Mouse (Mus musculus): ENCODE data around the gene Grb2. TPM values are rescaled to one million over a fixed set of nuclear protein-coding genes. Genes with fewer than 3 reads are reported as not detected.

The Grb2 gene
- polyA plus RNA-seq, 1 experiment from 2014 or later: 87.8 TPM

- H3K4me3 ChIP-seq: peak overlapping the region; percentile 100
- H3K27ac ChIP-seq: peak overlapping the region; percentile 94
- no peaks in the 10 kb centered on the region for H3K9me3 ChIP-seq (replicated peaks)
- H3K36me3 ChIP-seq: no peaks in the 10 kb centered on the region
- H3K27me3 ChIP-seq (ENCODE audit: low read depth, poor library complexity, severe bottlenecking): no peaks in the 10 kb centered on the region
- 1% methylated on average over 23 of the region's 23 CpGs for WGBS
- peaks cover 28% of the 10 kb centered on the region for H3K4me1 ChIP-seq
- DNase-seq (ENCODE audit: low spot score): peak; percentile 52
These were observed 795 bp upstream of the Grb2 start for GRCm38 (mm10) chr11:115708956-115709828.

- Histone ChIP-seq H3K9me3 (replicated peaks) (no peaks in the 10 kb centered on the region), H3K36me3 (no peaks in the 10 kb centered on the region), H3K27ac (peak overlapping the region; percentile 94), H3K4me1 (peaks cover 28% of the 10 kb centered on the region), H3K4me3 (peak overlapping the region; percentile 100), H3K27me3 (ENCODE audit: low read depth, poor library complexity, severe bottlenecking) (no peaks in the 10 kb centered on the region)
- WGBS: under 1% methylated on average over 44 of the region's 44 CpGs
- peak; percentile 68 for DNase-seq (ENCODE audit: low spot score)
These were observed 836 bp downstream of the Grb2 start for GRCm38 (mm10) chr11:115707313-115708208.

DNA sequence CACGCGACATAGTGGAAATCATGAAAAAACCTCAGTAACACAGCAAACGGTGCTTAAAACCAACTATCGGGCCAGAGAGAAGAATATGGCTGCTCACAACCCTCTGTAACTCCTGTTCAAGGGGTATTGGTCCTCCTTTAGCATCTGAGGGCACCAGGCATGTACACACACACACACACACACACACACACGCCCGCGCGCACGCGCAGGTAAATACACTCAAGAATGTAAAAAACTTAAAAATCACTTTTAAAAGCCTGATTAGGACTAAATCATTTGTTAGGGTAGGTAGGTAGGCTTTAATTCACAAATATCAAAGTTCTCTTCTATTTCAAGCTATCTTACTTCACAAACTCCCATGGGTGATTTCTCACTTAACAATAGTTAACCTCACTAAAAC, 1.8 kb downstream of the Grb2 start:
- Histone ChIP-seq H3K4me3 (peak overlapping the region; percentile 100; the same call in 1 of the 2 replicates), H3K27ac (no peak overlapping the region), H3K9me3 (replicated peaks) (no peaks in the 10 kb centered on the region), H3K27me3 (ENCODE audit: low read depth, poor library complexity, severe bottlenecking) (no peaks in the 10 kb centered on the region), H3K4me1 (peaks cover 28% of the 10 kb centered on the region), H3K36me3 (no peaks in the 10 kb centered on the region)
- no peak for DNase-seq (ENCODE audit: low spot score)
- 93% methylated on average over 10 of the region's 10 CpGs for WGBS

DNA sequence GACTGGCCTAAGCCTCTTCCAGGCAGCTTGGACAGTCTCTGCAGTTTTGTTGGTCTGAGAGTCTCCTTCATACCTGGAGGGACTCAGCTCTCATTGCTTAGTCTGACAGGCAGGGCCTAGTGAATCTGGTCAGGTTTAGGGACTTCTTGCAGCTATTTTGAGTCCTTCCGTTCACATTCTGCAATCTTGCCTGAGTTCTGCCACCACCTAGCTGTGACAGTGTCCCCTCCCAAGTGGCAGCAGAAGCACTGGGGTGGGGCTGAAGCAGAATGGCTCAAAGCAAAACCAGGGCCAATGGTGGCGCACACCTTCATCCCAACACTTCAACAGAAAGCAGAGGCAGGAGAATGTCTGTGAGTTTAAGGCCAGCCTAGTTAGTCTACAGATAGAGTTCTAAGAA, 2.8 kb downstream of the Grb2 start:
- H3K9me3 ChIP-seq (replicated peaks): no peaks in the 10 kb centered on the region
- 88% methylated on average over 2 of the region's 2 CpGs for WGBS
- H3K4me1 ChIP-seq: peaks cover 30% of the 10 kb centered on the region
- DNase-seq (ENCODE audit: low spot score): no peak
- H3K27me3 ChIP-seq (ENCODE audit: low read depth, poor library complexity, severe bottlenecking): no peaks in the 10 kb centered on the region
- H3K36me3 ChIP-seq: no peaks in the 10 kb centered on the region
- no peak overlapping the region for H3K4me3 ChIP-seq
- no peak overlapping the region for H3K27ac ChIP-seq

DNA sequence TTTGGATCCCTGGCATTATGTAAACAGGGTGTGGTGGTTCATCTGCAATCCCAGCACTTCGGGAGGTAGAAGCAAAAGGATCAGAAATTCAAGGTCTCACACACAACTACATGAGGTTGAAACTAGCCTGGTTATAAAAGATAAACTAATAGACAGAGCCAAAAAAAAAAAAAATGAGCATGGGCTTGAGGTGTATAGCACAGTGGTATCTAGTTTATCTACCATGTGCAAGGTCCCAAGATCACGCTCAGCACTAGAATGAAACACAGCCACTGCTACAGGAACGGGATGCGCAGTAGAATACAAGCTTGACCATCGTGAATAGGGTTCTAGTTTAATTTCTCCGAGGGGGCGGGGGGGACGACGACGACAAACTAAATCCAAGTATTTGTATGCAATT, 3.7 kb downstream of the Grb2 start:
- DNase-seq (ENCODE audit: low spot score): no peak
- no peaks in the 10 kb centered on the region for H3K9me3 ChIP-seq (replicated peaks)
- H3K27ac ChIP-seq: no peak overlapping the region
- H3K4me3 ChIP-seq: no peak overlapping the region
- WGBS: 94% methylated on average over 10 of the region's 10 CpGs
- H3K36me3 ChIP-seq: no peaks in the 10 kb centered on the region
- no peaks in the 10 kb centered on the region for H3K27me3 ChIP-seq (ENCODE audit: low read depth, poor library complexity, severe bottlenecking)
- peaks cover 36% of the 10 kb centered on the region for H3K4me1 ChIP-seq

DNA sequence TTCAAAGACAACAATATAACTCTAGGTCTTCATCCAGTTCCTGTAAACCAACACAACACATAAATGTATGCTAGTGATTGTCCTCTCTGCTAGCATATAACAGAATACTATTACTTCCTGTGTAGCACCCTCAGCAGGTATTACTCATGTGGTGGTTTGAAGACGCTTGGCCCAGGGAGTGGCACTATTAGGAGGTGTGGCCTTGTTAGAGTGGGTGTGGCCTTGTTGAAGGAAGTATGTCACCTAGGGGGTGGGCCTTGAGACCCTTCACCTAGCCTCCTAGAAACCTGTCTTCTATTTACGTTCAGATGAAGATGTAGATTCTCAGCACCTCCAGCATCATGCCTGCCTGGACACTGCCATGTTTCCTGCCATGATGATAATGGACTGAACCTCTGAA, 4.9 kb downstream of the Grb2 start:
- H3K36me3 ChIP-seq: peaks cover under 1% of the 10 kb centered on the region; the same call in 1 of the 2 replicates
- no peaks in the 10 kb centered on the region for H3K9me3 ChIP-seq (replicated peaks)
- H3K27ac ChIP-seq: no peak overlapping the region
- H3K4me3 ChIP-seq: no peak overlapping the region
- H3K27me3 ChIP-seq (ENCODE audit: low read depth, poor library complexity, severe bottlenecking): no peaks in the 10 kb centered on the region
- peaks cover 35% of the 10 kb centered on the region for H3K4me1 ChIP-seq
- no peak for DNase-seq (ENCODE audit: low spot score)
- WGBS: 90% methylated on average over 2 of the region's 2 CpGs

DNA sequence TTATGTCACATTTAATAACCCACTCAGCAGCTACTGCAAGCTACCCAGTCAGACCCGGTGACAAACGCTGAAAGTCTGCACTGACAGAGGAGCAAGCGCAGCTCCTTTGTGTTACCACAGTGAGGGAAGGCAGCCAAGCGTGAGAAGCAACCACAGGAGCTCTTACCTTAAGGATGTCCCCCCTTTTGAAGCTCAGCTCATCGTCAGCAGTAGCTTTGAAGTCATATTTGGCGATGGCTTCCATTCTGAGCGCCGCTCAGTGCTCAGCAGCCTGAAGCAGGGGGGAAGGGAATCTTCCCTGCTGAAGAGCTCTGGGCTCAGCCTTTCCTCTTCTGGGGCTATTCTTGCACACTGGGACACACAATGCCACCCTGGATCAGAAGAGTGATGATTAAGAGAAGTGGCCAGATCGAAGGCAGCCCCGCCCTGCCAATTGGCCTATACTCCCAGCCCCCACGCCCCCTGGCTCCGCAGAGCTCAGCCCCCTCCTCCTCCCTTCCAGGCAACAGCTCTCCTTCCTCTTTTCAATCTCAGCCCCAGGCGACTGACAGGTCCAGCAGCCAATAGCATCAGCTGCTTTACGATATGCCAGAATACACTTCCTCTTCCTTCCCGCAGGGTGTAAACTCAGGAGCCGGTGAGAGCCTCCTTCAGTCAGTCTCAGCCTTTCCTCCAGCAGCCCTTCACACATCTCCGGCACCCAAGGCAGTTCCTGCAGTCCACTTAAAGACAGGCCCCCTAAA, 9.2 kb downstream of the Grb2 start:
- Histone ChIP-seq H3K27ac (peak overlapping the region; percentile 42; the same call in 1 of the 2 replicates), H3K36me3 (peaks cover 25% of the 10 kb centered on the region), H3K27me3 (ENCODE audit: low read depth, poor library complexity, severe bottlenecking) (no peaks in the 10 kb centered on the region), H3K4me3 (peak overlapping the region; percentile 57), H3K4me1 (peaks cover 20% of the 10 kb centered on the region), H3K9me3 (replicated peaks) (no peaks in the 10 kb centered on the region)
- WGBS: 15% methylated on average over 17 of the region's 17 CpGs
- DNase-seq (ENCODE audit: low spot score): peak; percentile 72

DNA sequence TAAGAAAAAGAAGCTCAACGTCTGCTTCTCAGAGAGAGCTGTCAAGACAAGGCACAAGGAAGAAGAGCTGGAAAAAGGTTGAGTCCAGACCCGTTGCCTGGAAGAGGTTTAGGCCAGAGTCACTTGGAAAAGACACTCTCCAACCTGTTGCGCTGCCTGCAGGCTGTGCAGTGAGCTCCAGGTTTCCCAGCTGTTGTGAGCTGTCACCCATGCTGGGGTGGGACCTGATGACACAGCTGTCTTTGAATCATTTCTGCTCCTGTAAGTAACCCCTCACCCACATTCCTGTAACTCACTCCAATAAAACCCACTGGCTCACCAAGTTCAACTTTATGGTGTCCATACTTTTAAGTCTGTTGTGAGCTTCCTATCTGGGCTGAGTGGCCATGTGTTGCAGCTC, 10.7 kb downstream of the Grb2 start:
- no peaks in the 10 kb centered on the region for H3K9me3 ChIP-seq (replicated peaks)
- H3K27me3 ChIP-seq (ENCODE audit: low read depth, poor library complexity, severe bottlenecking): no peaks in the 10 kb centered on the region
- WGBS: 89% methylated on average over 3 of the region's 3 CpGs
- no peak for DNase-seq (ENCODE audit: low spot score)
- no peak overlapping the region for H3K4me3 ChIP-seq
- peaks cover 25% of the 10 kb centered on the region for H3K36me3 ChIP-seq
- peaks cover 23% of the 10 kb centered on the region for H3K4me1 ChIP-seq
- H3K27ac ChIP-seq: no peak overlapping the region

DNA sequence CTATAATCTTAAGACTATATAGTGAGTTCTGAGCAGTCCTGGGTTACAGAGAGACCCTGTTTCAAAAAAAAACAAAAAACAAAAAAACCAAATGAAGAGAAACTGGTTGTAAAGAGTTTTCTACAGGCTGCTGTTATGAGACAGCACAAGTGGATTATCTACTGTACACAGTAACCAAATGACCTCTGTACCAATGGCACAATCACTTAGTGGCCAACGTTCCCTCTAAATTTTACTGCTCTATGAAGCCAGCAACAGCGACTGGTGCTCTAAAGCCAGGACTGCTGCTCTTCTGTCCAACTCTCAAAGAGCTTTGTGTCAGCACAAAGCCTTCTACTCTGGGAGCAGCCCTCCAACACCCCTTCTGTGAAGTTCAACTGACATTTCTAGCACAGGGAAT, 11.3 kb downstream of the Grb2 start:
- no peak for DNase-seq (ENCODE audit: low spot score)
- Histone ChIP-seq H3K4me3 (no peak overlapping the region), H3K4me1 (peaks cover 24% of the 10 kb centered on the region), H3K9me3 (replicated peaks) (no peaks in the 10 kb centered on the region), H3K27ac (no peak overlapping the region), H3K36me3 (peaks cover 25% of the 10 kb centered on the region), H3K27me3 (ENCODE audit: low read depth, poor library complexity, severe bottlenecking) (no peaks in the 10 kb centered on the region)
- 94% methylated on average over 2 of the region's 2 CpGs for WGBS

- peaks cover 26% of the 10 kb centered on the region for H3K36me3 ChIP-seq
- no peaks in the 10 kb centered on the region for H3K9me3 ChIP-seq (replicated peaks)
- H3K27ac ChIP-seq: no peak overlapping the region
- H3K4me3 ChIP-seq: no peak overlapping the region
- peaks cover 24% of the 10 kb centered on the region for H3K4me1 ChIP-seq
- H3K27me3 ChIP-seq (ENCODE audit: low read depth, poor library complexity, severe bottlenecking): no peaks in the 10 kb centered on the region
- WGBS: 88% methylated on average over 4 of the region's 4 CpGs
- no peak for DNase-seq (ENCODE audit: low spot score)
These were observed 11.9 kb downstream of the Grb2 start for GRCm38 (mm10) chr11:115696471-115696870.

- Histone ChIP-seq H3K9me3 (replicated peaks) (no peaks in the 10 kb centered on the region), H3K27ac (no peak overlapping the region), H3K4me3 (no peak overlapping the region), H3K4me1 (peaks cover 7% of the 10 kb centered on the region), H3K27me3 (ENCODE audit: low read depth, poor library complexity, severe bottlenecking) (no peaks in the 10 kb centered on the region), H3K36me3 (peaks cover 35% of the 10 kb centered on the region)
- 89% methylated on average over 12 of the region's 12 CpGs for WGBS
- DNase-seq (ENCODE audit: low spot score): no peak
These were observed 14.3 kb downstream of the Grb2 start for GRCm38 (mm10) chr11:115693979-115694578.

DNA sequence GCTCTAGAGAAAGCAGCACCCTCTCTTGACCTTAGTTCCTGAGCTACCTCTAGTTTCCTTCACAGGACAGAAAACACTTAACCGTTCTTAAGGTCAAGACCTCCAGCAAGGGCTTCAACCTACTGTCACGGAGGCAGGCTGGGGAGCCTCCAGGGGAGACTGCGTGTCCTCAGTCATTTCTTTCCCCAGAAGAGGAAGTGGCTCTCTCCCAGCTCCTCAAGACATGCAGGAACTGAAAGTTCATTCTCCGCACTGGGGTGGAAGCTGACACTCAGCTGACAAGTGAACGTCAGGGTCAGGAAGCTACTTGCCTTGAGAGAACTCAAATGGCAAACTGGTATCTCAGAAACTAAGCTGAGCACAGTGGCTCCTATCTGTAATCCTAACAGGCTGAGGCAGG, 15.6 kb downstream of the Grb2 start:
- H3K9me3 ChIP-seq (replicated peaks): no peaks in the 10 kb centered on the region
- H3K4me1 ChIP-seq: 0 out of 2 replicates have a peak, but pooled peaks cover 4% of the 10 kb centered on the region
- WGBS: 68% methylated on average over 5 of the region's 5 CpGs
- no peak overlapping the region for H3K27ac ChIP-seq
- H3K27me3 ChIP-seq (ENCODE audit: low read depth, poor library complexity, severe bottlenecking): no peaks in the 10 kb centered on the region
- no peak overlapping the region for H3K4me3 ChIP-seq
- peaks cover 40% of the 10 kb centered on the region for H3K36me3 ChIP-seq
- DNase-seq (ENCODE audit: low spot score): no peak
